ENCODE assay signal across 3 mouse cellular contexts in the genomic region with DNA sequence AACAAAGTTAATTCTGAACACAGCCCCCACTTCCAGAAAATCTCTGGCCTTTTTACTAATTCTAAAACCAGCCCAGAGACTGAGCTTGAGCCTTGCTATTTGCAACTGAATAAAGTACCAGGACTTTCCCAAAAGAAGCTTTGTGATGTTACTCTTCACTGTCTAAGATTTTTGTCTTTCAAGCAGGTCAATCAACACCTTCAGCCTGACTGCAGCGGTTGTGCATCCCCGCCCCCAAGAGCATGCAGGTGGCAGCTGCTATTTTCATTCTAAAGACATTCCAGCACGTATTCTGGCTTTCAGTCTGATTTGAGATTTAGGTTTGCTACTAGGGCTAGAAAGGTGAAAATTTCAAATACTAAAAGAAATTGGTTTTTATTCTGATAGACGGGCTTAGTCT. TPM values are rescaled to one million over a fixed set of nuclear protein-coding genes. Genes with fewer than 3 reads are reported as not detected.
"Had no signal": no experiment of that assay in that cellular context is flagged by ENCODE, and none has a peak within 500 bp of the region (broad histone marks: within the 10 kb centered on the region; RNA-seq: fewer than 3 reads in every experiment).

No protein-coding gene starts in this region.

RNA-seq across cellular contexts. Expression of a gene that starts 43.5 kb away (rescaled TPM):
- total RNA-seq: common myeloid progenitor, adult 5-6 weeks; granulocyte monocyte progenitor cell, adult 5-6 weeks had no signal
- polyA plus RNA-seq: erythroblast, embryonic 14.5 days had no signal
